Mouse (Mus musculus) adrenal gland, postnatal 14 days (tissue): ENCODE results near the gene Habp2. TPM values are rescaled to one million over a fixed set of nuclear protein-coding genes. Genes with fewer than 3 reads are reported as not detected.

Experiments used
- DNase-seq: peaks from one replicate; pipeline ENCODE4 v3.0.0; 2021; ENCODE audit warnings: mixed read lengths
- total RNA-seq: library from RNA; stranded (reverse); gene quantifications from 2 replicates; pipeline ENCODE4 v1.2.3, GENCODE M21; 2021

The Habp2 gene
- total RNA-seq, 1 experiment from 2014 or later, result 19.1 TPM

DNA sequence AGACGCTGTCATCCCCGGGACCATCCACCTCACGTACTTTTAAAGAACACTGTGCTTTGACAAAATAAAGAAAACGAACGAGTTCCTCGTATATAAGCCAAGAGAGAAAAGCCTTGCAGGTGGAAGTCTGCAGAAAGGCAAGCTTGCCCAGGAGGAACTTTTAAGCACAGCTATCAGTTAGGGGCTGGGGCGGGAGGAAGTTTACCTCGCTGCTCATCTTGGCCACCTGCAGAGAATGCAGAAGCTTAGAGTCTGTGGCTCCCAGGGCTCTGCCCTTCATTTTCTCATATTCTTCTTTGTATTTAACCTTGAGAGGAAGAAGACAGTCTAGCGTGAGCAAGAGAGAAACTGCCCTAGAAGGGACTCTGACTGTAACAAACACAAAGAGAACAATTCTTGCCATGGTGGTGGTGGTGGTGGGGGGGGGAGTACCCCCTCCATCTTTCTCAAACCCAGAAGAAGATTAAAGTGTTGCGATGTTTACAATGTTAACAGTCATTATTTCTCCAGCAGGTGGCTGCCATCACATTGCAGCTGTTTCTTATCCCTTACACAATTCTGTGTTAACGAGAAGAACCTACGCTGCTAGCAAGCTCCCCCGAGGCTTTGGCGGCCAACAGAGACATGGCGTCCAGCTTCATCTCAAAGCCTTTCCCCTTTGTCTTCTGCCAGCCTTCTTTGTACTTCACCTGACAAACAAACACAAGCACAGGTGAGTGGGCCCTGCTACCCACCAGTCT lies 77.0 kb downstream of the Habp2 start:
- no peak for DNase-seq

GRCm38 (mm10) chr19:56364563-56364962 lies 77.6 kb downstream of the Habp2 start:
- DNase-seq, result no peak

GRCm38 (mm10) chr19:56366168-56366567 lies 79.2 kb downstream of the Habp2 start:
- no peak for DNase-seq

- DNase-seq, result no peak
Observed at GRCm38 (mm10) chr19:56366625-56367024, 79.7 kb downstream of the Habp2 start.

DNA sequence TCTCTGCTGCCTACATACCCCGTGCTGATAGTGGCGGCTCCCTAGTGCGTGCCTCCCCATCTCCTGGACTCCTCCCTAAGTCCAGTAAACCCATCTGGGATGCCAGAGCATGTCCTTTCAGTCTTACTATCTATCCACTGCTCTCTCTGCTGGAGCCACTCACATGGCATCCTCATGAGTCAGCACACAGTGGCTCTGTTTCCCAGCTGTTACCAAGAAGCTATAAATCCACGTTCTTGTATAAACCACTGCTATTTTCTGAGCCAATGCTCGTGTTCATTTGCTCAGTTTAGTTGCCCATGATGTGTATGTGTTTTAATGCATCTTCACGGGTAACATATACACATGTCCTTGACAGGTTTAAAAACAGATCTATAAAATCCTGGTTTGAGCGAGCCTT lies 80.8 kb downstream of the Habp2 start:
- no peak for DNase-seq

DNA sequence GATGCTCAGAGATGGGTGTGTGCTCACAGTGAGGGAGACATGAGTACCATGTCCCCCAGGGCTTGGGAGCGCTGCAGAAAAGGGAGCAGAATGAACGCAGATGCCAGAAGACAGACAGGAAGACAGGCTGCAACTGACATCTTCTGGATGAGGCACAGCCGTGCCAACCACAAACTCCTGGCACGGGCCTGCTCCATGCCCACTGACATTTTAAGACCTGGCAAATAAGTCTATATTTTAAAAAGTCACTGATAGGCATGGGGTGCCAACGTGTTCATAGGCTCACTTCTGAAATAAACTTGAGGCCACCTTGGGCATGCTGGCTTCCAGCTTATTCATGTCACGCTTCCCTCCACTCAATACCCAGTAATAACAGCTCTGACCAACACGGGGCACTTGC lies 82.0 kb downstream of the Habp2 start:
- no peak for DNase-seq

Other genes starting within 250 kb of the Habp2 start
- 0.11 TPM in 2 replicates for gene Nrap, start 102.9 kb downstream of the Habp2 start, total RNA-seq
- 13.7 and 15.7 TPM in 2 replicates for gene Casp7, start 110.0 kb downstream of the Habp2 start, total RNA-seq
- 0.22 and 0.53 TPM in 2 replicates for gene Plekhs1, start 174.5 kb downstream of the Habp2 start, total RNA-seq